Mouse (Mus musculus) testis, adult 2 months (tissue): ENCODE results near the gene Mindy3. TPM values are rescaled to one million over a fixed set of nuclear protein-coding genes. Genes with fewer than 3 reads are reported as not detected.

Source experiments
- H3K27ac ChIP-seq: fragments of 200-500 bp; 2 replicates; pipeline ENCODE4 v1.5.1; 2012; ENCODE audit warnings: low read depth, low read length; ENCODE audit not compliant: control insufficient read depth, insufficient read depth
- H3K27me3 ChIP-seq: fragments of 200-500 bp; 2 replicates; pipeline ENCODE4 v1.6.1; 2012; ENCODE audit warnings: mild to moderate bottlenecking, low read length, moderate library complexity; ENCODE audit not compliant: control insufficient read depth, insufficient read depth
- H3K36me3 ChIP-seq: fragments of 200-500 bp; 2 replicates; pipeline ENCODE4 v1.6.1; 2012; ENCODE audit warnings: mild to moderate bottlenecking, low read length; ENCODE audit not compliant: control insufficient read depth, insufficient read depth
- H3K4me1 ChIP-seq: fragments of 200-500 bp; 2 replicates; pipeline ENCODE4 v1.6.1; 2012; ENCODE audit warnings: low read length; ENCODE audit not compliant: control insufficient read depth, insufficient read depth
- H3K4me3 ChIP-seq: fragments of 200-500 bp; 2 replicates; pipeline ENCODE4 v1.5.1; 2012; ENCODE audit warnings: low read depth, mild to moderate bottlenecking, low read length, moderate library complexity, mixed read lengths; ENCODE audit not compliant: control insufficient read depth
- CTCF ChIP-seq: fragments of 200-500 bp; IDR thresholded peaks from 2 replicates; pipeline ENCODE4 v1.5.1; 2012; ENCODE audit warnings: low read depth, mild to moderate bottlenecking, inconsistent platforms, low read length, moderate library complexity; ENCODE audit not compliant: control insufficient read depth, insufficient read depth, insufficient replicate concordance
- POLR2A ChIP-seq: fragments of 200-500 bp; IDR thresholded peaks from 2 replicates; pipeline ENCODE4 v1.6.1; 2012; ENCODE audit warnings: low read depth, mild to moderate bottlenecking, inconsistent platforms, low read length, moderate library complexity; ENCODE audit not compliant: control insufficient read depth
- polyA plus RNA-seq: library from polyadenylated mRNA; depleted of rRNA; stranded (reverse); fragments of >200 nt; gene quantifications from 2 replicates; pipeline ENCODE4 v1.2.3, GENCODE M21; 2012

Gene Mindy3
- polyA plus RNA-seq, 1 experiment: 29.0 TPM

GRCm38 (mm10) chr2:12316361-12316760 is 102.9 kb downstream of the Mindy3 start:
- Histone ChIP-seq H3K4me1 (no peaks in the 10 kb centered on the region), H3K27me3 (no peaks in the 10 kb centered on the region), H3K27ac (no peak overlapping the region), H3K4me3 (no peak overlapping the region), H3K36me3 (no peaks in the 10 kb centered on the region)
- TF ChIP-seq CTCF (no peak), POLR2A (no peak)

GRCm38 (mm10) chr2:12314028-12314427 is 105.2 kb downstream of the Mindy3 start:
- no peak overlapping the region for H3K27ac ChIP-seq
- no peaks in the 10 kb centered on the region for H3K27me3 ChIP-seq
- no peaks in the 10 kb centered on the region for H3K4me1 ChIP-seq
- H3K4me3 ChIP-seq: no peak overlapping the region
- no peak for TF ChIP-seq CTCF
- no peak for TF ChIP-seq POLR2A
- H3K36me3 ChIP-seq: no peaks in the 10 kb centered on the region

- TF ChIP-seq POLR2A (no peak), CTCF (no peak)
- H3K27me3 ChIP-seq: no peaks in the 10 kb centered on the region
- H3K4me3 ChIP-seq: no peak overlapping the region
- no peaks in the 10 kb centered on the region for H3K4me1 ChIP-seq
- H3K36me3 ChIP-seq: no peaks in the 10 kb centered on the region
- no peak overlapping the region for H3K27ac ChIP-seq
Observed at GRCm38 (mm10) chr2:12308466-12308865, 110.8 kb downstream of the Mindy3 start.

- Histone ChIP-seq H3K4me1 (no peaks in the 10 kb centered on the region), H3K27me3 (no peaks in the 10 kb centered on the region), H3K27ac (no peak overlapping the region), H3K36me3 (no peaks in the 10 kb centered on the region), H3K4me3 (no peak overlapping the region)
- no peak for TF ChIP-seq CTCF
- TF ChIP-seq POLR2A: no peak
Observed at GRCm38 (mm10) chr2:12307311-12307710, 112.0 kb downstream of the Mindy3 start.

- TF ChIP-seq POLR2A: no peak
- TF ChIP-seq CTCF: no peak
- no peak overlapping the region for H3K27ac ChIP-seq
Observed at GRCm38 (mm10) chr2:12305064-12305650, 114.1 kb downstream of the Mindy3 start.

GRCm38 (mm10) chr2:12301431-12302170 is 117.7 kb downstream of the Mindy3 start, which contains the start of gene Itga8:
Itga8 (minus strand) TSS chr2:12301922.
- peak within 1 kb of the TSS; percentile 66 for H3K4me3 ChIP-seq
- H3K27me3 ChIP-seq: no peaks in the 10 kb centered on the region; the same call in 1 of the 2 replicates
- TF ChIP-seq CTCF: peak; percentile 89
- no peak for TF ChIP-seq POLR2A
- H3K27ac ChIP-seq: no peak within 1 kb of the TSS
- no peaks in the 10 kb centered on the region for H3K36me3 ChIP-seq
- H3K4me1 ChIP-seq: peaks cover 5% of the 10 kb centered on the region

More at GRCm38 (mm10) chr2:12305064-12305650, 114.1 kb downstream of the Mindy3 start:
- Histone ChIP-seq H3K4me1 (peaks cover 5% of the 10 kb centered on the region), H3K36me3 (no peaks in the 10 kb centered on the region), H3K27me3 (no peaks in the 10 kb centered on the region; the same call in 1 of the 2 replicates), H3K4me3 (no peak overlapping the region)

GRCm38 (mm10) chr2:12300449-12301228 is 118.6 kb downstream of the Mindy3 start:
- Histone ChIP-seq H3K4me1 (peaks cover 5% of the 10 kb centered on the region), H3K36me3 (no peaks in the 10 kb centered on the region), H3K4me3 (peak overlapping the region; percentile 66; the same call in 1 of the 2 replicates), H3K27me3 (no peaks in the 10 kb centered on the region; the same call in 1 of the 2 replicates), H3K27ac (no peak overlapping the region)
- TF ChIP-seq POLR2A: no peak
- TF ChIP-seq CTCF: no peak
